Mouse (Mus musculus) spleen, postnatal 10 days (tissue): ENCODE measurements at regions not wholly inside any gene's neighbourhood (a gene's known extent, or its start where the extent isn't known, plus 50 kb on each side); places are given as distances from the start of the nearest gene placed in this dataset.

Experiments
- DNase-seq, 2 experiments: peaks; one replicate each; pipeline ENCODE4 v3.0.0; 2021 to 2022; ENCODE audit warnings: low spot score in 2 of 2

DNA sequence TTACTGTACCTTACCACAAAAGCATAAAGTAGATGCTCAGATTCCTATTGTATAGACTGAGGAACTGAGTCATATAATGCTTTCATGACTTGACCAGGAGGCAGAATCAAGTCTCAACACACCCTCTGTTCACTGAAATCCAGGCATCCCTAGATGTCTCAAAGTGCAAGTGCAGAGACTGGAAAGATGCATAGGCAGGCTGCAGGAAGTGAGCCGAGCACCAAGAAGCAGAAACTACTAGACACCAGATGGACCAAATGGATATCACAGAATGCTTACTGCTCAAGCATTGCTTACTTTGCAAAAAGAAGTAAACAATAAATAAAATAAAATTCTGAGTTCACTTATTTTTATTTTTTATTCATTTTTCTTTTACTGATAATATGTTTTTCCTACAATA is 143.0 kb upstream of the Cpeb2 start:
- no peak for DNase-seq

DNA sequence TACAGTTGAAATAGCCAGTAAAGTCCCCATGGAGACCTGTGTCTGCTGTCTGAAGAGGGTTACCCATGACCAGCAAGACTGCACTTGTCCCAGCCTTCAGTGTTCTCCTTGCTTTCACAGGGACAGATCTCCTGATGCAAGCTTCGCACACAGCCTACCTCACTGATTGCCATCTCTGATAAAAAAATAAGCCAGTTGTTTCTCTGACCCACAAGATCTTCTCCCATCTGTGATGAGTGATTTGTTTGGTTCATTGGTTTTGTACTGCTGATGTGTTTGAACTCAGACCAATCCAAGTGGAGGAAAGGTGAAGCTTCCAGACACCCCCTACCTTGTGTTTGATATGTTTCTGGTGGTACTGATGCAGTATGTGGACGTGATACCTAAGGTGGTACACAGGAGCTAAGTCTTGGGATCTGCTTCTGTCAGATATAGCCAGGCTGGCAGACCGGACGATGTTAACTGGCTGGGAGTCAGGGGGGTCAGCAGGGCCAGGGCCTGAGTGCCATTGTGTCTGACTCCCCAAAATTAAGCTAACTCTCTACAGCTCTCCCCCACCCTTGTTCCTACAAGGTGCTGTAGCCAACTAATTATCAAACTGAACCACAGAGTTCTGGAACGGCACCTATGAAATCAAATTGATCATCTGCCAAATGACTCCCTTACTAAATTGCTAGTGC is 139.2 kb upstream of the Cpeb2 start:
- no peak for DNase-seq

DNA sequence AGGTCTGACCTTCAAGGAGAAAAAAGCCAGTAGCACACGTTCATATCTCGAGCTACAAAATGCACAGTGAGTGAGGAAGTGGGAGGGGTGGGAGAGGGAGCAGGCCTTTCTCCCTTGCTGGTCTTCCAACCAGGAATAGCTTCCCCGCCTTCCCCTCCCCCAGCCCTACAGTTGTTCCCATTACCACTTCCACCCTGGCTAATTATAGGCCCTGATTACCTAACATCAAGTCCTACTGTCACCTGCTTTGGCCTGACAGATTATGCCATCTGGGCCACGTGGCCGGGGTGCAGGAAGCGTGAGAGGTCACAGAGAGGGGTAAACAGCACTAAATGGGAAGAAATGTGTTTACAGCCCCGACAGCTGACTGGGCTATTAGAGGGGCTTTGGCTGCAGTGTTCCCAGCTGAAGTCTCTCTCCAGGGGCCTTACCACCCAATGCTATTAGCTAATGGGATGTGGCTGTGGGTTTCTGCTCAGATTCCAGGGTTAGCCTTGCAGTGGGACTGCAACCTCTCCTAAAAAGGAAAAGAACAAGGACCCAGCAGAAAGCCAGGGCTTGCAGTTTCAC is 138.6 kb upstream of the Cpeb2 start:
- DNase-seq = no peak

- DNase-seq = no peak
These were observed 130.9 kb upstream of the Cpeb2 start for GRCm38 (mm10) chr5:43102000-43102459.

- no peak for DNase-seq
These were observed 130.4 kb upstream of the Cpeb2 start for GRCm38 (mm10) chr5:43102590-43102989.

- DNase-seq = no peak
These were observed 129.2 kb upstream of the Cpeb2 start for GRCm38 (mm10) chr5:43103728-43104127.

DNA sequence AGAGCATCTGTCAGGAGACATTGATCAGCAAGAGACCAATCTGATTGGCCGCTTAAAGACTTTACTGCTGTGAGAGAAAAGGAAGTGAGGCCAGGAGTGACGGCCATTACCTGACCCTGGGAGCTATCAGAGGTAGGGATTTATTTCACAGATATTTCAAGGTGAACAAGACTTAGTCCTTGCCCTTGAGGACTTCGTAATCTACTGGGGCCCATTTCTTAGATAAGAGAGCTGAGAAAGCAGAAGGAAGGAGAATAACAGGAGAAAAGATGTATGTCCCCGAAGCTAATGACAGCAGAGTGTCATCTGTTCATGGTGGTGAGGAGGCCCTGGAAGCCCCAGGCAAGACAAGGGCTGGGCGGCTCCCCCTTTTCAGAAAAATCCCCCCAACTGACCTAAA is 127.4 kb upstream of the Cpeb2 start:
- DNase-seq = no peak

DNA sequence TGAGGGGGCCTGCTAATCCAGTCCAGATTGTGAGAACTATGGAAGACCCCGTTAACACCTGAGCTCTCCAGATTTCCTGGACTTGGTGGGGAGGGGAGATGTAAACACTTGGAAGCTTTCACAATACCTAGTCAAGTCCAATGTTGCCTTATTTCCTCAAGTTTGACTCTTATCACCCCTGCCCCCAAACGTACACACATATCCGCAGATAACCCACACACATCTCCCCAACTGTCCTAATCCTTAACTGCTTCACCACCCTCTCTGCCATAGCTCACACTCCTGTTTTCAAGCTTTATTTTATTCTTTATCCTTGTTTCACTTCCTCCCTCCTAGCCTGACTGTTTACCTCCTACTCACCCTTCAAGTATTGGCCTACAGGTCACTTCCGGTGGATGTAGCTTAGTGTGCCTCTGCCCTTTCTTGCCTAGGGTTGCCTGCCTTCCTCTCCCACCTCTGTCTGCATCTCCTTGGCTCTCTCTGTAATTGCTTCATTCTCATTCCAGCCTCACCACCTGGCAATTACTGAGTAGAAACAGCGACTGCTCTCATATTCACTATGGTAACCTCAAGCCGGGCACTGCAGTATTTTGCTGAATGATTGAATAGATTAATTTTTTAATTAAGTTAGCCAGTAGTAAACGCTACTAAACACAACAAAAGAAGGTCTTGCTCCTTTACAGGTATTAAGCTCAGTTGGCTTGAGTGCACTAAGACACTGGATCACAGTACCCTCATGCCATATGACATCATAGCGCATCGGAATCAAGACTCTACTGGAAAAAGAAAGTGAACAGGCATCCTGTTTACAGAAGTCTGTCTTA is 125.3 kb upstream of the Cpeb2 start:
- no peak for DNase-seq

GRCm38 (mm10) chr5:43108260-43108589 is 124.7 kb upstream of the Cpeb2 start:
- no peak for DNase-seq

GRCm38 (mm10) chr5:43110122-43110521 is 122.8 kb upstream of the Cpeb2 start:
- no peak for DNase-seq

DNA sequence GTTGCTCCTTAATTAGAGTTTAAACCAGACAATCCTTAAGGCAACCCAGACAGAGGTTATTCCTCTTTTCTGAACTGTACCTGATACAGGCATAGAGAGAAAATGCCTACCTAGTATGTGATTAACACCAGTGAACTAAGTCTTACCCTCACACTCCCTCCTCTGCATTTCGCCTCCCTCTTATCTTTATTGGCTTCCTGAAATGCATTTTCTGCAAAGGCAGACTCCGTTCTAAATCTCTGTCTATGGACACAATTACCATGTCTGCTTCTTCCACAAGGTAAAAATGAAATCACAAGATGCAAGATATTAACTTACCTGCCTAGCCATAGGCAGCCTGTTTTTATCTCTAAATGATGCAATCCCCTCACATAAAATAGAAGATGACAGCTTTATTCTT is 121.2 kb upstream of the Cpeb2 start:
- DNase-seq = no peak

DNA sequence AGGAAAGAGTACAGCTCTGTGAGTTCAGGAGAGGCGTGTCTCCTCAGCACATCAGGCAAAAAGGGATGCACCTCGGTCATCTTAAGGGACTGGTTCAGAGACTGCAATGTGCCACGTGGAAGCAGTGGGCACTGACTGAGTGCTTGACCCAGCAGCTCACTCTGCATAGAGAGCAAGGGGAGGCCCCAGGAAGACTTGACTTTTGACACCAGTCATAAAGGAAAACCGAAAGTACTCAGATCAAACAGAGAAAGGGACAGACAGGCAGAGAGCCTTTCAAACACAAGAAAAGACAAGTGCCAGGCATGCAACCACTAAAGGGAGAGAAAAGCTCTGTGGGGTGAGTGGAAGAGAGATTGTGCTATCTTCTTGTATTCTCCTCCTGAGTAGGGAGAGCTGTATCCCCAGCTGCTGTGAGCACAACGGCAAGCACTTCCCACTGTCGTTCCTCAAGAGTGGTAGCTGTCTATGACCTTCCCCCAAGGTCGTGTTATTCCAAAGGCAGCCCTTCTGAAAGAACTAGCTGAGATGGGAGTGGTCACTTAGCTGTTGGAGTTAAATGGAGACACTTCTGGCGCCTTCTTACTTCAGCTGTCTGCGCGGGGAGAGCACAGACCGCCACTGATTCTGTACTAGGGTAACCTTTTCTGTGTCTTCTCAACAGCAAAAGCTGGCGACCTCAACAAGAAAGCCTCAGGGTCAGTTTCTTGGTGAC is 119.4 kb upstream of the Cpeb2 start:
- no peak for DNase-seq

GRCm38 (mm10) chr5:43115507-43115906 is 117.5 kb upstream of the Cpeb2 start:
- DNase-seq = no peak

- DNase-seq = no peak
These were observed 116.1 kb upstream of the Cpeb2 start for GRCm38 (mm10) chr5:43116821-43117220.

DNA sequence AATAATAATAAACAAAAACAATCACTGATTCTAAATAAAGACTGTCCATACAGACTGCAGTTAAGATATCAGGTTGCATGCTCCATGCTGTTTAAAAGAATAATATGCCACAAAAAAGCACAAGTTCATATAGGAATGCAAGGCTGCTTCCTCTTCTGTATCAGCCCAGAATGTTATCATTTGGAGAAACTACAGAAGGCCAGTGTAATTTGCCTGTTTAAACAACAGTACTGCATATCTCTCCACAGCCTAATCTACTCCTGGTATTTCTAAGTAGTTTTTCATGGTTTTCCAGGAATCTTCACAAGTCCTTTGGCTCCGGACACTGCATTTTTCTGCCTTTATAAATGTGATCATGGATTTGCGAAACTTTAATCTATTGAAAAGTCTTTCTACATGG is 111.9 kb upstream of the Cpeb2 start:
- DNase-seq = no peak

GRCm38 (mm10) chr5:43124301-43124700 is 108.7 kb upstream of the Cpeb2 start:
- DNase-seq = no peak

- no peak for DNase-seq
These were observed 107.0 kb upstream of the Cpeb2 start for GRCm38 (mm10) chr5:43125774-43126536.

DNA sequence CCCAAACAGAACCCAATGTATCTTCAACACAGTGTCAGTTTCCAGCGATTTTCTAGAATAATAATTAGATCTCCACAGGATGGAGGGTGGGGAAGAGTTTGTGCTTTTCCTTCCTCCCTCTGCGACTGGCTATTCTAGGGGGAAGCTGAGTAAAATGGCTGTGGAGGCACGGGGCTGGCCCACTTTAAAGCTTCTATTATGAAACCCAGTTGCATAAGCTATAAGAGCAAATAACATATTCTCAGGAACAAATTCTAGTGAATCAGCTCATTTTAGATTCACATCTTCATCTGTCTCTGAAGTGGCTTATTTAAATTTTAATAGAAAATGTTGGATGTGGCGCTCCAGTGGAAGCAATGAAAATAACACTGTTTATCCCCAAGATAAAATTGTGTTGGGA is 102.6 kb upstream of the Cpeb2 start:
- no peak for DNase-seq

- DNase-seq = no peak
These were observed 101.9 kb upstream of the Cpeb2 start for GRCm38 (mm10) chr5:43130901-43131557.

- DNase-seq = no peak
These were observed 99.3 kb upstream of the Cpeb2 start for GRCm38 (mm10) chr5:43133672-43134071.

GRCm38 (mm10) chr5:43136142-43136541 is 96.8 kb upstream of the Cpeb2 start:
- DNase-seq = no peak
